Mouse (Mus musculus): ENCODE results near the gene Plk3. TPM values are rescaled to one million over a fixed set of nuclear protein-coding genes. Genes with fewer than 3 reads are reported as not detected.

The Plk3 gene
- total RNA-seq, 1 experiment from 2014 or later: 2.9 TPM

- ATAC-seq (replicated peaks; ENCODE audit: low read depth, poor library complexity, severe bottlenecking): no peak
Measured at GRCm38 (mm10) chr4:117122209-117122608, 11.6 kb downstream of the Plk3 start.

DNA sequence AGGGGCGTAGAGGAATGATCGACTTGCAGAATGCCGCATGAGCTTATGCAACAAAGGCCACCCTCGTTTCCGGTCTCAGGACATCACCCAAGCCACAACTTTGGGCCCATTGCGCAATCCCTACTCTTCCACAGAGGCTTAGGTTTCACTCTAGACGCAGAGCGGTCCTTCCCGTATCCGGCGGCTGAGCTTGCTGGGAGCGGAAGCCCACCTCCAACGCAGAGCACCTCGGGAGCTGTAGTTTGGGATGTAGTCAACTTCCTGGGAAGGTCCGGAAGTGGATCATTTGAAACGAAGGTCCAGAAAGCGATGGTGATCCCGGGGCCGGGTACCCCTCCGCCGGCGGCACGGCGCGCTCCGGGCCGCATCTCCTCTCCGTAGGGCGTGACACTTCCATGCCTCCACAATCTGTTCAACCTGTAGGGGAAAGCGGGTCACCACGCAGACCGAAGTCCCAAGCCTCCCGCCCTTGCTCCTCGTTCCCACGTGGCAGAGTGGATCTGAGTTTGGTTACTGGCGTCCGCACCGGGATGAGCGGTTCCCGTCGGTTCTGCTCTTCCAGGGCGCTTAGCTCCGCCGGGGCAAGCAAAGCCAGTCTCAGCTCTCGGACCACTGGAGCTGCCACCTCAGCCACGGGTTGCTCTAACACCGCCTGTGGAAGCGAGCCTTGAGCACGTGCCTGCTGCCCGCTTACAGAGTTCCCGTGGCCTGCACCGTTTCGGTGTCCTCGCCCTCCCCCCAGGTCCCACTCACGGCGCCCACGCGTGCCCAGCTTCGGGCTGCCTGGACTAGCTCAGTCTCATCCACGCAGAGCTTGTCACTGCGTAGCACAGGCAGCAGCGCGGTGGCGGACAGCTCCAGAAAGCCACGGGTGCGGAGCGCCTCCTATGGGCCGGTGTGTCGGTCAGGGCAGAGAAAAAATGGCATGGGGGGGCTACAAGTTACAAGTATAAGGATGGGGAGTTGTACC is 13.0 kb downstream of the Plk3 start:
- ATAC-seq (replicated peaks; ENCODE audit: low read depth, poor library complexity, severe bottlenecking): peak; percentile 67

- no peak for ATAC-seq (replicated peaks; ENCODE audit: low read depth, poor library complexity, severe bottlenecking)
Measured at GRCm38 (mm10) chr4:117120052-117120444, 13.7 kb downstream of the Plk3 start.

DNA sequence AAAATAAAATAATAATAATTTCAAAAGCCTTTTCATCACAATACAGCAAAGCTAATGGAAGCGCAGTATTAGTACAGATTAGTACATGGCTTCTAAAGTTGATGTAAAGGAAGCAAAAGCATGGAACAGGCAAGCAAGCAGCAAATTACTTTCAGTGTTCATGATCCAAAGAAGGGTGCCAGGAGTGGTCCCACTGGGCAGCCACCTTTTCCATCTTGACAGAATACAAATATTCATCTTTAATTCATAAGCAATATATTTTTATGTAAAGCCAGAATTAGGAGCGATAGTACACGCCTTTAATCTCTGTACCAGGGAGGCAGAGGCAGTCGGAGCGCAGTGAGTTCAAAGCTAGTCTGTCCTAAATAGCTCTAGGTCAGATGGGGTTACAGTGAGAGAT is 14.1 kb downstream of the Plk3 start:
- ATAC-seq (replicated peaks; ENCODE audit: low read depth, poor library complexity, severe bottlenecking): no peak

GRCm38 (mm10) chr4:117117931-117118330 is 15.8 kb downstream of the Plk3 start:
- no peak for ATAC-seq (replicated peaks; ENCODE audit: low read depth, poor library complexity, severe bottlenecking)

DNA sequence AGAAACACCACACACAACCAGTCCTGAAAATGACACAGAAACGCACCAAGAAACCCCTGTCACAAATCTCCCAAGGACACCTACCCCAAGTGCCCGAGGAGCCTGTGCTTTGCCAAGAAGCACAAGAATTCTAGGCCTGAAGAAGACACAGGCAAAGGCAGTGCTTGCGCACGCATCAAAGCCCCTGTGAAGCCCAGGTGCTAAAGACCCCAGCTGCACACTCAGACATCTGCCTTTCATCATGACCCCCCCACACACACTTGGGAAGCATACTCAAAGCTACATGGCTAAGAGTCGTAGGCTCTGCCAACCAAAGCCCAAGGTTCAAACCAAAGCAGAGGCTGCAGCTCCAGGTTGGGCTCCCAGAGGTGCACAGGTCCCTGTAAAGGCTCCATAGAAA is 18.2 kb downstream of the Plk3 start:
- no peak for ATAC-seq (replicated peaks; ENCODE audit: low read depth, poor library complexity, severe bottlenecking)

DNA sequence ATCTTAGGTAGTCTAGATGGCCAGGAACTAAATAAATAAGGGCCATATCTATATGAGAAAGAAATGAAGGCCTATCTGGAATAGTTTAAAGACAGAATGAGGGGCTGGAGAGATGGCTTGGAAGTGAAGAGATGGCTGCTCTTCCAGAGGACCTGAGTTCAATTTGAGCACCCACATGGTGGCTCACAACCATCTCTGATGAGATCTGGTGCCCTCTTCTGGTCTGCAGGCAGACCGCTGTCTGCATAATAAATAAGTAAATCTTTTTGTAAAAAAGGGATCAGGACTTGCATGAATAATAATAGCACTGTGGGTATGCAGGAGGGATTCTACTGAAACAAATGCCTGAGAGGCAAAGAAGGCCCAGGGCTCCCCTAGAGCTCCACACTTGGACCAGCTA is 20.5 kb downstream of the Plk3 start:
- ATAC-seq (replicated peaks; ENCODE audit: low read depth, poor library complexity, severe bottlenecking): no peak

DNA sequence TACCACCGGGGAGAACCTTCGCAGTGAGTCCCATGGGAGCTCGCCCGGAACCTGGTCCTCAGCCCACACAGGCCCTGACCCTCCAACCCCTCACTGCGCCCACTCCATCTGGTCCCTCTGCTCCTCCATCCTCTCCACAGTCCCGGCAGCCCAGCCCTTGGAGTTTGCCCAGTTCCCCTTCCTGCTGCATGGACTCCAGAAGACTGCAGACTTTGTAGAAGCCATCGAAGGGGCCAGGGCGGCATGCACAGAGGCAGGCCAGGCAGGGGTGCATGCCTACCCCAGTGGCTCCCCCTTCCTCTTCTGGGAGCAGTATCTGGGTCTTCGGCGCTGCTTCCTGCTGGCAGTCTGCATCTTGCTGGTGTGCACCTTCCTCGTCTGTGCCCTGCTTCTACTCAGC is 22.8 kb downstream of the Plk3 start:
- ATAC-seq (replicated peaks; ENCODE audit: low read depth, poor library complexity, severe bottlenecking): no peak

DNA sequence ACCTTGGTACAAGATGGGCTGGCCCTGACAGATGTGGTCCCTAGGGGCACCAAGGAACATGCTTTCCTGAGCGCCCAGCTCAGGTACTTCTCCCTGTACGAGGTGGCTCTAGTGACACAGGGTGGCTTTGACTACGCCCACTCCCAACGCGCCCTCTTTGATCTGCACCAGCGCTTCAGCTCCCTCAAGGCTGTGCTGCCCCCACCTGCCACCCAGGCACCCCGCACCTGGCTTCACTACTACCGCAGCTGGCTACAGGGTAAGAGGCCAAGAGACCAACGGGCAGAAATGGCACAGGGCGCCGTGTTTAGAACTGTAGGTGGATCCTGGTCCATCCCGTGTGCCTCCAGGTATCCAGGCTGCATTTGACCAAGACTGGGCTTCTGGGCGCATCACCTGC is 23.5 kb downstream of the Plk3 start:
- ATAC-seq (replicated peaks; ENCODE audit: low read depth, poor library complexity, severe bottlenecking): no peak

GRCm38 (mm10) chr4:117109330-117109729 is 24.4 kb downstream of the Plk3 start:
- no peak for ATAC-seq (replicated peaks; ENCODE audit: low read depth, poor library complexity, severe bottlenecking)

DNA sequence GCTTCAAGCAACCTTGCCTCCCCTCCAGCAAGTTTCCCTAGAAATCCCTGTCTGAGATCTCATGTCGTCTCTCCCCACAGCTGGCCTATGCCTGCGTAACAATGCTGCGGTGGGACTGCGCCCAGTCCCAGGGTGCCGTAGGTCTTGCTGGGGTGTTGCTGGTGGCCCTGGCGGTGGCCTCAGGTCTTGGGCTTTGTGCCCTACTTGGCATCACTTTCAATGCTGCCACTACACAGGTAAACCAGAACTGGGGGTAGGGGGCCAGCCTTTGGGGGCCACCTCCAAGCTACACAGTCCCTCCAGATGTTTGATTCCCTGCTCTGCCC is 25.3 kb downstream of the Plk3 start:
- no peak for ATAC-seq (replicated peaks; ENCODE audit: low read depth, poor library complexity, severe bottlenecking)

DNA sequence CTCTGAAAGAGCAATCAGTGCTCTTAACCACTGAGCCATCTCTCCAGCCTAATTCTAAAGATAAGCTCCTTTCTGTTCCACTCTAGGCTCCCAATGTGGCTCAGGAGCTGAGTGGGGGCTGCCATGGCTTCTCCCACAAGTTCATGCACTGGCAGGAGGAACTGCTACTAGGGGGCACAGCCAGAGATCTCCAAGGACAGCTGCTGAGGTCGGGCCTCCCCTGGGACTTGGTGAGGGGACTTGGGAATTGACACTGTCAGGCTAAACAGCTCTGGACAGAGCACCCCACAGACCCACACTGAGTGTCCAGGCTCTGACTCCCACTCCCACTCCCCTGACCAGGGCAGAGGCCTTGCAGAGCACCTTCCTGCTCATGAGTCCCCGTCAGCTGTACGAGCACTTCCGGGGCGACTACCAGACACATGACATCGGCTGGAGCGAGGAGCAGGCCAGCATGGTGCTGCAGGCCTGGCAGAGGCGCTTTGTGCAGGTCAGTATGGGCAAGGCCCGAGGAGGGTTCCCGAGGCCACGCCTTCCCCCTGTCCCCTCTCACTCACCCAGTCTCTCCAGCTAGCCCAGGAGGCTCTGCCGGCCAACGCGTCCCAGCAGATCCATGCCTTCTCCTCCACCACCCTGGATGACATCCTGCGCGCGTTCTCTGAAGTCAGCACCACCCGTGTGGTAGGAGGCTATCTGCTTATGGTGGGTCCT is 25.8 kb downstream of the Plk3 start:
- ATAC-seq (replicated peaks; ENCODE audit: low read depth, poor library complexity, severe bottlenecking): no peak

DNA sequence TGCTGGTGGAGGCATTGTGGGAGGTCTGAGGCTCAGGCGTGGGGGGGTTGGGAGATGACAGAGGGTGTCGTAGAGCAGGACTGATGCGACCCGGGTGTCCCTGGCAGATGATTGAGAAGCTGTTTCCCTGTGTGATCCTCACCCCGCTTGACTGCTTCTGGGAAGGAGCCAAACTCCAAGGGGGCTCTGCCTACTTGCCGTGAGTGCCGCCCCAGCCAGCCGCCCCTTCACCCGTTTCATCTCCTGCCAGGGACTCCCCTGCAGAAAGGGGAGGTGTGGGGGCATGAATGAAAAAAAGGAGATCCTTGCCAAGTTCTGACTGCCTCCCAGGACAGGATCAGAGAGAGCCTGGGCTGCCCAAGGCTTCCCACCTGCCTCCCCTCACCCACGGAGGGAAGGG is 28.6 kb downstream of the Plk3 start:
- no peak for ATAC-seq (replicated peaks; ENCODE audit: low read depth, poor library complexity, severe bottlenecking)

DNA sequence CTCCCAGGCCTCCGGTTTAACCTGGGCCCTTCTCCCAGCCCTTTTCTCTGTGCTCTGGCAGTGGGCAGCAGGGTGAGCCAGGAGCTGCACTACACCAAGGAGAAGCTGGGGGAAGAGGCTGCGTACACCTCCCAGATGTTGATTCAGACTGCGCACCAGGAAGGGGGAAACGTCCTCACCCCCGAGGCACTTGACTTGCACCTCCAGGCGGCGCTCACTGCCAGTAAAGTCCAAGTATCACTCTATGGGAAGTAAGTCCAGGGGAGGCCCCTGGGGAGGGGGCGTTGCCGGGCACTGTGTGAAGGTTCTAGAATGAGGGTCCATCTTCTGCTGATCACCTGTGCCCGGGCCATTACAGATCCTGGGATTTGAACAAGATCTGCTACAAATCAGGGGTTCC is 29.1 kb downstream of the Plk3 start:
- ATAC-seq (replicated peaks; ENCODE audit: low read depth, poor library complexity, severe bottlenecking): no peak

GRCm38 (mm10) chr4:117101218-117101617 is 32.5 kb downstream of the Plk3 start:
- ATAC-seq (replicated peaks; ENCODE audit: low read depth, poor library complexity, severe bottlenecking): peak; percentile 39

- ATAC-seq (replicated peaks; ENCODE audit: low read depth, poor library complexity, severe bottlenecking): no peak
Measured at GRCm38 (mm10) chr4:117100036-117100435, 33.7 kb downstream of the Plk3 start.

- no peak for ATAC-seq (replicated peaks; ENCODE audit: low read depth, poor library complexity, severe bottlenecking)
Measured at GRCm38 (mm10) chr4:117098764-117099036, 35.1 kb downstream of the Plk3 start.

GRCm38 (mm10) chr4:117097969-117098763 is 35.6 kb downstream of the Plk3 start:
- no peak for ATAC-seq (replicated peaks; ENCODE audit: low read depth, poor library complexity, severe bottlenecking)

DNA sequence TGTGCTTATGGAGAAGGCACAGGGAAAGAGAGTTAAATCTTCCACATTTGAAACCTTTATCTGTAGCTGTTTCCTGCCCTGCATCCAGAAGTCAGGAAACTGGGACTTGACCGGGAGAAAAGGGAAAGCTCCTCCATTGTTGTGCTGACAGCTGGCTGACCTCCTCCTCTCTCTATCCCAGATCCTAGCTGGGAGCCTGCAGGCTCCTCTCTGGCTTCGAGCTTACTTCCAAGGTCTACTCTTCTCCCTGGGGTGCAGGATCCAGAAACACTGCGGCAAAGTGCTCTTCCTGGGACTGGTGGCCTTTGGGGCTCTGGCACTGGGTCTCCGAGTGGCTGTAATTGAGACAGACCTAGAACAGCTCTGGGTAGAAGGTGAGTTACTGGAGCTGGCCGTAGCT is 37.1 kb downstream of the Plk3 start:
- ATAC-seq (replicated peaks; ENCODE audit: low read depth, poor library complexity, severe bottlenecking): no peak

GRCm38 (mm10) chr4:117095551-117096452 is 38.0 kb downstream of the Plk3 start, which contains the start of gene Ptch2:
Gene Ptch2 (plus strand): TSS chr4:117096075.
- peak; percentile 50 for ATAC-seq (replicated peaks; ENCODE audit: low read depth, poor library complexity, severe bottlenecking)
